Mouse (Mus musculus): ENCODE results near the gene Sirpa.
A peak's percentile ranks its signal among the peaks of the same experiment; 100 is the strongest.

The Sirpa gene

GRCm38 (mm10) chr2:129633077-129633732, 40.6 kb downstream of the Sirpa start:
- DNase-seq (ENCODE audit: low spot score in 2 of 2), result peak; percentile 41 to 59

- DNase-seq (ENCODE audit: low spot score in 2 of 2), result no peak
These were observed 41.3 kb downstream of the Sirpa start for GRCm38 (mm10) chr2:129633982-129634381.

- no peak for DNase-seq (ENCODE audit: low spot score in 2 of 2)
These were observed 60.0 kb downstream of the Sirpa start for GRCm38 (mm10) chr2:129652616-129653015.

GRCm38 (mm10) chr2:129653632-129654031, 61.0 kb downstream of the Sirpa start:
- DNase-seq (ENCODE audit: low spot score in 2 of 2), result no peak

- no peak for DNase-seq (ENCODE audit: low spot score in 2 of 2)
These were observed 61.8 kb downstream of the Sirpa start for GRCm38 (mm10) chr2:129654233-129654950.

GRCm38 (mm10) chr2:129655033-129655432, 62.4 kb downstream of the Sirpa start:
- DNase-seq (ENCODE audit: low spot score in 2 of 2), result no peak

GRCm38 (mm10) chr2:129658796-129659195, 66.2 kb downstream of the Sirpa start:
- DNase-seq (ENCODE audit: low spot score in 2 of 2), result no peak

- no peak for DNase-seq (ENCODE audit: low spot score in 2 of 2)
These were observed 67.4 kb downstream of the Sirpa start for GRCm38 (mm10) chr2:129660020-129660419.

- peak in 1 of 2 experiments; percentile 38 for DNase-seq (ENCODE audit: low spot score in 2 of 2)
These were observed 69.8 kb downstream of the Sirpa start for GRCm38 (mm10) chr2:129662484-129662883.

- no peak for DNase-seq (ENCODE audit: low spot score in 2 of 2)
These were observed 79.3 kb downstream of the Sirpa start for GRCm38 (mm10) chr2:129671911-129672310.

- peak; percentile 62 to 70 for DNase-seq (ENCODE audit: low spot score in 2 of 2)
These were observed 82.5 kb downstream of the Sirpa start for GRCm38 (mm10) chr2:129674935-129675634.

GRCm38 (mm10) chr2:129677664-129678063, 85.0 kb downstream of the Sirpa start:
- no peak for DNase-seq (ENCODE audit: low spot score in 2 of 2)

GRCm38 (mm10) chr2:129679066-129679465, 86.4 kb downstream of the Sirpa start:
- DNase-seq (ENCODE audit: low spot score in 2 of 2), result no peak

GRCm38 (mm10) chr2:129680236-129680635, 87.6 kb downstream of the Sirpa start:
- no peak for DNase-seq (ENCODE audit: low spot score in 2 of 2)
